Comparison of ENCODE assay signal across 19 mouse cellular contexts in genomic region chr14:27169287-27169686, GRCm38 (mm10).
"Had no signal": no experiment of that assay in that cellular context is flagged by ENCODE, and none has a peak within 500 bp of the region (broad histone marks: within the 10 kb centered on the region; RNA-seq: fewer than 3 reads in every experiment).

No protein-coding gene starts in this region.

- H3K27me3 ChIP-seq: limb, embryonic 12.5 days; limb, embryonic 13.5 days; limb, embryonic 15.5 days; liver, embryonic 13.5 days; liver, embryonic 15.5 days; lung, embryonic 15.5 days; midbrain, embryonic 12.5 days; midbrain, embryonic 13.5 days; midbrain, embryonic 15.5 days; neural tube, embryonic 12.5 days had no signal

- ATAC-seq: liver, embryonic 12.5 days; lung, postnatal 0 days; midbrain, embryonic 13.5 days; midbrain, embryonic 15.5 days; midbrain, embryonic 16.5 days had no signal

- H3K36me3 ChIP-seq: limb, embryonic 10.5 days; limb, embryonic 12.5 days; limb, embryonic 13.5 days; limb, embryonic 15.5 days; liver, embryonic 12.5 days; liver, embryonic 13.5 days; liver, embryonic 15.5 days; lung, embryonic 15.5 days; midbrain, embryonic 10.5 days; midbrain, embryonic 12.5 days; midbrain, embryonic 13.5 days; midbrain, embryonic 15.5 days; neural tube, embryonic 12.5 days had no signal

- H3K4me2 ChIP-seq: limb, embryonic 12.5 days; limb, embryonic 13.5 days; limb, embryonic 15.5 days; liver, embryonic 11.5 days; liver, embryonic 12.5 days; liver, embryonic 13.5 days; liver, embryonic 15.5 days; lung, embryonic 14.5 days; lung, embryonic 15.5 days; midbrain, embryonic 11.5 days; midbrain, embryonic 12.5 days; midbrain, embryonic 13.5 days; midbrain, embryonic 15.5 days; neural tube, embryonic 12.5 days had no signal

- H3K4me3 ChIP-seq: limb, embryonic 10.5 days; limb, embryonic 12.5 days; limb, embryonic 13.5 days; limb, embryonic 15.5 days; liver, embryonic 12.5 days; liver, embryonic 13.5 days; liver, embryonic 15.5 days; lung, embryonic 15.5 days; megakaryocyte, embryonic 14.5 days; midbrain, embryonic 10.5 days; midbrain, embryonic 12.5 days; midbrain, embryonic 13.5 days; midbrain, embryonic 15.5 days; neural tube, embryonic 12.5 days had no signal
